Mouse (Mus musculus) bone marrow, adult 2 months (tissue): ENCODE measurements around the gene Nell2. TPM values are rescaled to one million over a fixed set of nuclear protein-coding genes. Genes with fewer than 3 reads are reported as not detected.

Experiments
- H3K27ac ChIP-seq: fragments of 200-500 bp; 2 replicates; pipeline ENCODE4 v1.5.1; 2012; ENCODE audit warnings: low read depth, mild to moderate bottlenecking, control low read depth, inconsistent platforms, low read length; ENCODE audit not compliant: control insufficient read depth, poor library complexity, insufficient read depth
- H3K4me1 ChIP-seq: fragments of 200-500 bp; 2 replicates; pipeline ENCODE4 v1.6.1; 2011; ENCODE audit warnings: low read length; ENCODE audit not compliant: control insufficient read depth, insufficient read depth
- H3K4me3 ChIP-seq: fragments of 200-500 bp; replicated peaks from 2 replicates; pipeline ENCODE3; 2011; ENCODE audit warnings: mild to moderate bottlenecking, low read depth, low read length, control low read depth; ENCODE audit not compliant: control insufficient read depth
- CTCF ChIP-seq: fragments of 200-500 bp; IDR thresholded peaks from 2 replicates; pipeline ENCODE4 v1.5.1; 2011; ENCODE audit warnings: low read length, control low read depth; ENCODE audit not compliant: control insufficient read depth, insufficient read depth
- POLR2A ChIP-seq: fragments of 200-500 bp; IDR thresholded peaks from 2 replicates; pipeline ENCODE4 v1.6.1; 2011; ENCODE audit warnings: low read depth, mild to moderate bottlenecking, control low read depth, low read length, borderline replicate concordance; ENCODE audit not compliant: control insufficient read depth
- WGBS: fragments of 180-500 bp; shearing (Covaris S2); methylation state at CpG from one replicate; pipeline ENCODE4 v1.1.7; 2018; 5-methylcytosine and 5-hydroxymethylcytosine counted together
- polyA plus RNA-seq: library from polyadenylated mRNA; stranded (reverse); fragments of >200 nt; gene quantifications from 2 replicates; pipeline ENCODE4 v1.2.4, GENCODE M21; 2011; ENCODE audit warnings: low replicate concordance; ENCODE audit not compliant: missing spikeins, insufficient read depth, insufficient read length

Nell2 gene
- polyA plus RNA-seq, 1 experiment, result not detected

- 61% methylated on average over 3 of the region's 3 CpGs for WGBS
- TF ChIP-seq CTCF (no peak), POLR2A (no peak)
- no peaks in the 10 kb centered on the region for H3K4me1 ChIP-seq
- H3K4me3 ChIP-seq, result no peak overlapping the region
- H3K27ac ChIP-seq, result no peak overlapping the region
These were observed 371.5 kb downstream of the Nell2 start for GRCm38 (mm10) chr15:95156828-95157227.

- TF ChIP-seq POLR2A (no peak), CTCF (no peak)
- Histone ChIP-seq H3K4me1 (no peaks in the 10 kb centered on the region), H3K4me3 (no peak overlapping the region), H3K27ac (no peak overlapping the region)
- WGBS, result 65% methylated on average over 2 of the region's 2 CpGs
These were observed 383.2 kb downstream of the Nell2 start for GRCm38 (mm10) chr15:95145118-95145517.

- Histone ChIP-seq H3K4me3 (no peak overlapping the region), H3K27ac (no peak overlapping the region), H3K4me1 (no peaks in the 10 kb centered on the region)
- WGBS, result 58% methylated on average over 2 of the region's 2 CpGs
- TF ChIP-seq POLR2A (no peak), CTCF (no peak)
These were observed 384.2 kb downstream of the Nell2 start for GRCm38 (mm10) chr15:95144131-95144530.

- H3K27ac ChIP-seq, result no peak overlapping the region
- no peak for TF ChIP-seq POLR2A
- no peak for TF ChIP-seq CTCF
- no peaks in the 10 kb centered on the region for H3K4me1 ChIP-seq
- H3K4me3 ChIP-seq, result no peak overlapping the region
- 78% methylated on average over 12 of the region's 12 CpGs for WGBS
These were observed 389.5 kb downstream of the Nell2 start for GRCm38 (mm10) chr15:95138709-95139409.

GRCm38 (mm10) chr15:95137018-95137810, 391.1 kb downstream of the Nell2 start:
- no peak for TF ChIP-seq CTCF
- TF ChIP-seq POLR2A, result no peak
- Histone ChIP-seq H3K4me3 (no peak overlapping the region), H3K4me1 (no peaks in the 10 kb centered on the region), H3K27ac (no peak overlapping the region)
- 72% methylated on average over 10 of the region's 10 CpGs for WGBS

- H3K4me1 ChIP-seq, result no peaks in the 10 kb centered on the region
- WGBS, result 84% methylated on average over 17 of the region's 17 CpGs
- TF ChIP-seq CTCF (no peak), POLR2A (no peak)
- H3K4me3 ChIP-seq, result no peak overlapping the region
- H3K27ac ChIP-seq, result no peak overlapping the region
These were observed 392.3 kb downstream of the Nell2 start for GRCm38 (mm10) chr15:95135926-95136609.

- Histone ChIP-seq H3K4me1 (no peaks in the 10 kb centered on the region), H3K27ac (no peak overlapping the region), H3K4me3 (no peak overlapping the region)
- no peak for TF ChIP-seq CTCF
- no peak for TF ChIP-seq POLR2A
- 69% methylated on average over 4 of the region's 4 CpGs for WGBS
These were observed 397.0 kb downstream of the Nell2 start for GRCm38 (mm10) chr15:95131401-95131800.

GRCm38 (mm10) chr15:95108626-95109025, 419.7 kb downstream of the Nell2 start:
- no peak overlapping the region for H3K27ac ChIP-seq
- H3K4me3 ChIP-seq, result no peak overlapping the region
- H3K4me1 ChIP-seq, result no peaks in the 10 kb centered on the region
- TF ChIP-seq POLR2A, result no peak
- 79% methylated on average over 4 of the region's 4 CpGs for WGBS
